Mouse (Mus musculus) cortical plate, adult 2 months (tissue): ENCODE results near the gene Krba1.

Source experiments
- CTCF ChIP-seq: fragments of 200-500 bp; IDR thresholded peaks from 2 replicates; pipeline ENCODE4 v1.5.1; 2011; ENCODE audit warnings: mild to moderate bottlenecking, control low read depth, low read length; ENCODE audit not compliant: insufficient read depth; ENCODE audit errors: extremely low read depth
- POLR2A ChIP-seq: fragments of 200-500 bp; IDR thresholded peaks from 2 replicates; pipeline ENCODE4 v1.6.1; 2011; ENCODE audit warnings: mild to moderate bottlenecking, low read length, control low read depth; ENCODE audit not compliant: insufficient read depth; ENCODE audit errors: extremely low read depth

DNA sequence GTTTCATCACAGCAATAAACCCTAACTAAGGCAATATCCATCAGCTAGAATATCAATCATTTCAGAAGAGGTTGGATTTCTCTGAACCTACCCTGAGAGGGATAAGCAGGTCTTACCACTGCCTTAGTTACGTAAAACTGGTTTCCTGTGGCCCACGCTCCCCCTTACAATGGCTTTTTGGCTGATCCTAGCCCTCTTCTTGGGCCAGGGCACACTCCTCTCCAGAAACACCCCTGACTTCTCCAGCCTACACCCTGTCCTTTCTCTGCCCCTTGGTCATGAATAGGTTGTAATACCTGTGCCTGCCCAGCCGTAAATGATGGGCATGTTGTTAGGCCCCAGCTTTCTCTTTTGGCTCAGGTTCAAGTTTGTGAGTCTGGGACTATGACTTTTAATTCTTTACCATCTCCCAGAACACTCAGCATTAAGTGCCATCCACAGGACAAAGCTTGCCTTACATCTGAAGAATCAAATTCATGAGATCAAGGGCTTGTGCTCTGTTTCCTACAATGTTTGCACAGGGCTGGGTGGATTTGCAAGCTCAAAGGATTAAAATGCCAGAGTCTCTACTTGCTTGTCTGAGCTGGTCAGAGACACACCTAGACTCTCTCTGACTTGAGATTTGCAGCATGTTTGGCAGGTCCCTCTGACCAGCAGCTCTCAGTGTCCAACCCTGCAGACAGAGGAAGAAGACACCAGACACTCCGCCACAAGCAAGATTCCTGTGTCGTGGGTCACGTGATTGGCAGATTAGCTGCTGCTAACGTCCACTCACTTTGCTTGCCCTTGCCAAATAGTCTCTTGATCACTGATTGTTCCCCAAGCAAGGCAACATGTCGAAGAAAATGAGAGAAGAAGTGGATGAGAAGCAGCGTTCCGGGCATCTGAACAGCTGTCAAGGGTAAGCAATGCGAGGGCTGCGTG is 37.8 kb downstream of the Krba1 start:
- TF ChIP-seq CTCF, result no peak
- no peak for TF ChIP-seq POLR2A
